Mouse (Mus musculus): Measurements from ENCODE around the gene Psmb8. TPM values are rescaled to one million over a fixed set of nuclear protein-coding genes. Genes with fewer than 3 reads are reported as not detected.

The Psmb8 gene
- total and polyA plus RNA-seq, 3 experiments, result 133 to 144 TPM; not detected in 1

DNA sequence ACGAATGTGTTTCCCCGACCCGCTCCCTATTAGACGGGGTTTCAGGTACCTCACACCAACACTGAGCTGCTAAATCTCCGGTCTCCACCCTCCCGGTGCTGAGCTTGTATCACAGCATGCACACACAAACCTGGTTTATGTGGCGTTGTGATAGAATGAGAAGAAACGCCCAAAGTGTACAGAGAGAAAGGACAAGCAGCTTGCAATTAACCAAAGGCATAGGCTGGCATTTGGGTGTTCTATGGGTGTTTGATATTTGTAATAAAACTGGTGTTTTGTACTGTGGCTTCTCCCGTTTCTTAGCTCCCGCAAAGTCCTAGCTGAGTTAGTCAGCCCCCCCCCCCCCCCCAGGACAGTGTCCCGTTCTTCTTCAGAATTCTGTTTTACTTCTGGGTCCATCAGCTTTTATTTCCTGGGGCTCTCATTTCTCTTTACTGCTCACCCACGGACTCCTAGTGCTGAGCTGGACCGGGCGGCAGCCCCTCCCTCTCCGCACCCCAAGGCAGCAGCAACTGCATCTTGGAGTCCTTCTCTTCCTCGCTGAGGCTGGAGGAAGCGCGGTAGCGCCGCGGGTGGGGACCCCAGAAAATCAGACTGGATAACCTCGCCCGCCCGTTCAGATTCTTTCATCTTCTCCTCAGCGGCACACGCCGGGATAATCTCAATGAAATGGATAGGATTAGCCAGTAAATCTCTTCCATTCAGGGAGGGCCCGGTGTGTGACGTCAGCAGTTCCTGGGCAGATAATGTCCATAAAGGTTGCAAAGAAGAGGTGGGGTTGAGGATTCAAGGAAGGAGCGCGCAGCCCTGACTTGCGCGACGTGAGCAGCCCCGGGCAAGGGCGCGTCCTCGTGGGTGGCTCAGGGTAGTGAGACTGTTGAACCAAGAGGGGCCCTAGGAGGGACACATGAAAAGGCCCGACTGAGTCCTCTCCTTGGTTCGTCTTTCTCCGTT is at the start of gene Psmb8 (continued):
- peak in 1 of 2 experiments; percentile 6; a peak in 1 of 4 replicates for TF ChIP-seq EP300 (IDR thresholded peaks at IDR 0.05; ENCODE audit: low read depth in 1 of 2, low read length in 2 of 2)
- peak; percentile 10 for TF ChIP-seq NELFE (IDR thresholded peaks at IDR 0.05; ENCODE audit: low read depth, low read length)
- TF ChIP-seq MAFK (IDR thresholded peaks at IDR 0.05; ENCODE audit: borderline replicate concordance, low read depth, low read length), result no peak
- 0 out of 2 replicates have a peak, but pooled peaks have one; percentile 50 for TF ChIP-seq MYC (IDR thresholded peaks at IDR 0.05; ENCODE audit: low read depth, low read length)
- TF ChIP-seq ZMIZ1 (IDR thresholded peaks at IDR 0.05; ENCODE audit: low read depth, low read length), result peak; percentile 88

DNA sequence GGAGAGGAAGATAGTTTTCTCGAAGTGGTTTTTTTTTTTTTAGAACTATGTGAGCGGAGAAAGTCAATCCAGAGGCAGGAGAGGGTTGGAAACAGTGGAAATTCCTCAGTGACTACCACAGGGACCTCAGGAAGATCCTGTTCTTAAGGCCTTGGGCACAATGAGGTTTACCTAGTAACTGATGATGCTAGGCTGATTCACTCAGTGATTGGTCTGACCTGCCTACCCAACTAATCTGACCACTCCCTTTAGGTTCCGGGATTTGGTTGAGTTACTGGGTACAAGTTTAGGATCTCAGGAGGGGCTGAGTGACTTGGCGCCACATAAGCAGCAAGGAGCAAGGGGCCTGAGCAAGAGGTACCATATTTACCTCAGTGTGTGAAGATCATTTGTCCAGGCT is 44.6 kb upstream of the Psmb8 start, which contains the start of gene H2-DMb1:
TSS of gene H2-DMb1 (plus strand) at position 150 of the 400 bp plus-strand sequence.
- Histone ChIP-seq H3K9ac (ENCODE audit: control insufficient read depth, low read depth, low read length, poor library complexity, severe bottlenecking) (no peak within 1 kb of the TSS), H3K9me3 (replicated peaks; ENCODE audit: insufficient read depth, low read length) (no peaks in the 10 kb centered on the region), H3K27me3 (ENCODE audit: control insufficient read depth in 1 of 2, insufficient read depth in 2 of 2, low read length in 2 of 2) (no peaks in the 10 kb centered on the region), H3K4me1 (ENCODE audit: control insufficient read depth in 1 of 2, insufficient read depth in 2 of 2, low read length in 2 of 2) (no peaks in the 10 kb centered on the region), H3K27ac (ENCODE audit: control insufficient read depth, low read depth, low read length) (no peak within 1 kb of the TSS), H3K4me3 (ENCODE audit: control insufficient read depth in 1 of 2, insufficient read depth in 1 of 2, low read depth in 2 of 2, low read length in 2 of 2) (no peak within 1 kb of the TSS), H3K36me3 (ENCODE audit: control insufficient read depth in 1 of 2, insufficient read depth in 2 of 2, low read length in 2 of 2) (no peaks in the 10 kb centered on the region), H3K79me2 (ENCODE audit: control insufficient read depth, insufficient read depth, low read length, poor library complexity) (no peaks in the 10 kb centered on the region)
- peak; percentile 54 for DNase-seq (ENCODE audit: low read depth, low spot score)
- TF ChIP-seq CHD2 (IDR thresholded peaks at IDR 0.05; ENCODE audit: low read length) (peak; percentile 79), ZMIZ1 (IDR thresholded peaks at IDR 0.05; ENCODE audit: low read depth, low read length) (no peak), MYB (IDR thresholded peaks at IDR 0.05; ENCODE audit: low read depth, low read length) (no peak)

DNA sequence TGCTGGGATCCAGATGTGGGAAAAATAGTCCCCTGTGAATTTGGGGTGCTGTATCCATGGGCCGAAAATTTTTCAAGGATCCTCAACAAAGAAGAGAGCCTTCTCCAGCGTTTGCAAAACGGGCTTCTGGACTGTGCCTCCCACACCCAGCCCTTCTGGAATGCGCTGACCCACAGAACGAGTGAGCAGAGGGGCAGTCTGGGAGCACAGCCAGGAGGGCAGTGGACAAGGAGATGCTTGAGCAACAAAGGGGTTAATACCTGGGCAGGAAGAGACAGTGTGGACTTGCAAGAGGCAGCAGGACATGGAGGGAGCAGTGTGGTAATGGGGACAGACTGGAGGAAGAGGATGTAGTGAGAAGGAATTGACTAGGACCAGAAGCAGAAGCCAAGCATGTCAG is 42.0 kb upstream of the Psmb8 start:
- TF ChIP-seq CHD2 (IDR thresholded peaks at IDR 0.05; ENCODE audit: low read length), result no peak
- TF ChIP-seq MYB (IDR thresholded peaks at IDR 0.05; ENCODE audit: low read depth, low read length), result no peak
- H3K9ac ChIP-seq (ENCODE audit: control insufficient read depth, low read depth, low read length, poor library complexity, severe bottlenecking), result no peak overlapping the region

DNA sequence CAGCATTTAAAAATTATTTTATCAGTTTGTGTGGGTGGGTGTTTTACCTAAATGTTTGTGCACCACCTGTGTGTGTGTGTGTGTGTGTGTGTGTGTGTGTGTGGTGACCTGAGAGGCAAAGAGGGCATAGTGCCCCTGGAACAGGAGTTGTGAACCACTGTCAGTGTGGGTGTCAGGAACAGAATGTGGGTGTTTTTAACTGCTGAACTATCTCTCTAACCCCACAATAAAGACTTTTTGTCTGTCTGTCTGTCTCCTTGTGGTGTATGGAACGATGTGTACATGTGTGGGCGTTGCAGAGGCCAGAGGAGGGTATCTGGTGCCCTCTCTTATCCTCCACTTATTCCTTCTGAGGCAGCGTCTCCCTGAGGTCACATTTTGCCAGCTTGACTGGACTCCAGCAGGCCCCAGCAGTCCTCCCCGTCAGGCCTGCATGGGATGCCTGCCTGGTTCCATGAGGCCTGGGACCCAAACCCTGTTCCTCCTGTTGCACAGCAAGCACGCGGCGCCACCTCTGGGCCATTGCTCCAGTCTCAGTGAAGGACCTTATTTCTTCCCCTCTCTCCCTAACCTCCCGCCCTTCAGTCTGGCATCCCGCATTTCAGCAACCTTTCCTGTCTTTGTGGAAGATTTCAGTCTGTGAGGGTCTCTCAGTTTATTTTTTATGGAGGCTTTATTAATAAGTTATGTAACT is 33.2 kb upstream of the Psmb8 start:
- Histone ChIP-seq H3K9ac (ENCODE audit: control insufficient read depth, low read depth, low read length, poor library complexity, severe bottlenecking) (peak overlapping the region; percentile 22; the same call in 1 of the 2 replicates), H3K27ac (ENCODE audit: control insufficient read depth, low read depth, low read length) (no peak overlapping the region), H3K4me1 (ENCODE audit: control insufficient read depth in 1 of 2, insufficient read depth in 2 of 2, low read length in 2 of 2) (peaks cover 2 to 4% of the 10 kb centered on the region in 2 experiments; a peak in 3 of 4 replicates), H3K4me3 (ENCODE audit: control insufficient read depth in 1 of 2, insufficient read depth in 1 of 2, low read depth in 2 of 2, low read length in 2 of 2) (no peak overlapping the region), H3K9me3 (replicated peaks; ENCODE audit: insufficient read depth, low read length) (no peaks in the 10 kb centered on the region), H3K27me3 (ENCODE audit: control insufficient read depth in 1 of 2, insufficient read depth in 2 of 2, low read length in 2 of 2) (no peaks in the 10 kb centered on the region), H3K36me3 (ENCODE audit: control insufficient read depth in 1 of 2, insufficient read depth in 2 of 2, low read length in 2 of 2) (no peaks in the 10 kb centered on the region), H3K79me2 (ENCODE audit: control insufficient read depth, insufficient read depth, low read length, poor library complexity) (no peaks in the 10 kb centered on the region)
- TF ChIP-seq RAD21 (IDR thresholded peaks at IDR 0.05; ENCODE audit: low read depth, low read length) (peak; percentile 86), SMC3 (IDR thresholded peaks at IDR 0.05; ENCODE audit: low read depth, low read length) (peak; percentile 93), MAZ (IDR thresholded peaks at IDR 0.05; ENCODE audit: low read depth, low read length) (peak; percentile 66; the same call in 1 of the 2 replicates), MXI1 (IDR thresholded peaks at IDR 0.05; ENCODE audit: low read depth, low read length) (0 out of 2 replicates have a peak, but pooled peaks have one; percentile 35), ZC3H11A (IDR thresholded peaks at IDR 0.05; ENCODE audit: low read depth, low read length) (peak; percentile 85), TBP (IDR thresholded peaks at IDR 0.05; ENCODE audit: low read depth, low read length) (no peak), CTCF (IDR thresholded peaks at IDR 0.05 in 2 of 3, conservative IDR thresholded peaks at IDR 0.05 in 1 of 3; ENCODE audit: control insufficient read depth in 1 of 3, insufficient read depth in 1 of 3, low read depth in 2 of 3, low read length in 3 of 3, poor library complexity in 1 of 3, severe bottlenecking in 1 of 3) (peak in 2 of 3 experiments; percentile 82 to 93; a peak in 5 of 6 replicates), CHD1 (IDR thresholded peaks at IDR 0.05; ENCODE audit: low read depth, low read length) (no peak), SIN3A (IDR thresholded peaks at IDR 0.05; ENCODE audit: low read length) (no peak), ZMIZ1 (IDR thresholded peaks at IDR 0.05; ENCODE audit: low read depth, low read length) (no peak)
- DNase-seq (ENCODE audit: low read depth, low spot score), result peak; percentile 76

More for the DNA sequence above, 42.0 kb upstream of the Psmb8 start:
- Histone ChIP-seq H3K79me2 (ENCODE audit: control insufficient read depth, insufficient read depth, low read length, poor library complexity) (no peaks in the 10 kb centered on the region), H3K4me1 (ENCODE audit: control insufficient read depth in 1 of 2, insufficient read depth in 2 of 2, low read length in 2 of 2) (no peaks in the 10 kb centered on the region), H3K4me3 (ENCODE audit: control insufficient read depth in 1 of 2, insufficient read depth in 1 of 2, low read depth in 2 of 2, low read length in 2 of 2) (no peak overlapping the region), H3K9me3 (replicated peaks; ENCODE audit: insufficient read depth, low read length) (no peaks in the 10 kb centered on the region), H3K27me3 (ENCODE audit: control insufficient read depth in 1 of 2, insufficient read depth in 2 of 2, low read length in 2 of 2) (no peaks in the 10 kb centered on the region), H3K27ac (ENCODE audit: control insufficient read depth, low read depth, low read length) (no peak overlapping the region), H3K36me3 (ENCODE audit: control insufficient read depth in 1 of 2, insufficient read depth in 2 of 2, low read length in 2 of 2) (no peaks in the 10 kb centered on the region)
- DNase-seq (ENCODE audit: low read depth, low spot score), result no peak
